Mouse (Mus musculus) cortical plate, adult 2 months (tissue): ENCODE measurements around the gene Tcf7l1.

Experiments
- CTCF ChIP-seq: fragments of 200-500 bp; IDR thresholded peaks from 2 replicates; pipeline ENCODE4 v1.5.1; 2011; ENCODE audit warnings: mild to moderate bottlenecking, control low read depth, low read length; ENCODE audit not compliant: insufficient read depth; ENCODE audit errors: extremely low read depth
- POLR2A ChIP-seq: fragments of 200-500 bp; IDR thresholded peaks from 2 replicates; pipeline ENCODE4 v1.6.1; 2011; ENCODE audit warnings: mild to moderate bottlenecking, low read length, control low read depth; ENCODE audit not compliant: insufficient read depth; ENCODE audit errors: extremely low read depth

DNA sequence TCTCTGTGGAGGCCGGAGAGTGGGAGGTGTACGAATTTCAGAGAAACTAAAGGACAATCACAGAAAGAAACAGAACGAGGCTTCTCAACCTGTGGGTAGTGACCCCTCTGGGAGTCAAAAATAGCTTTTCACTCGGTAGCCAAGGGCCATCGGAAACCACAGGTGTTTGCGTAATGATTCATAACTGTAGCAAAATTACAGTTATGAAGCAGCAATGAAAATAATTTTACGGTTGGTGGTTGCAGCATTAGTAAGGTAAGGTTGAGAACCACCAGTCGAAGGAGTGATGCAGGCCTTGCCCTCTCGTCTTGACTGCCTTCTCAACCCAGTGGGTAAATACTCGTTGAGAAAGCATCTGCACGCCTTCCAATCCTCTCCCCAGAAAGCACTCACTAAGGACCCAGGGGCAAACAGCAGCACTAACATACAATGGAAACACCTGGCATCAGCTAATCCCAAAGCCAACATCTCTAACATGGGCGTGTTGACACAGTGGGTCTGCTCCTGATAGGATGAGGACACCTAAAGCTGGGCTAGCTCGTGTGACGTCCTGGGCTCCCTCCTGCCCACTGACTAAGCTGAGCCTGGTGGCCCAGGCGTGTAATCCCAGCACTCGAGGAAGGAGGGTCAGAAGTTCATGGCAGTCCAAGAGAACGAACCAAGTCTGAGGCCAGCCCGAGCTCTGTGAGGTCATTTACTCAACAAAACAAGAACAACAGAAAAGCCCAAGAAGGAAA is 147.7 kb downstream of the Tcf7l1 start:
- no peak for TF ChIP-seq CTCF
- TF ChIP-seq POLR2A, result no peak
